ENCODE assay signal across 8 mouse cellular contexts in genomic region chr7:127273118-127273923, GRCm38 (mm10). TPM values are rescaled to one million over a fixed set of nuclear protein-coding genes. Genes with fewer than 3 reads are reported as not detected.
DNase-seq lines count a peak whose midpoint lies in the region; ATAC-seq and TF ChIP-seq lines count a peak whose summit lies in the region.

No protein-coding gene starts in this region.

- no peaks in the 10 kb centered on the region for H3K27me3 ChIP-seq in embryonic facial prominence, embryonic 13.5 days
- no peaks in the 10 kb centered on the region for H3K27me3 ChIP-seq in hindbrain, embryonic 12.5 days
- no peaks in the 10 kb centered on the region for H3K27me3 ChIP-seq in liver, postnatal 0 days (ENCODE audit: insufficient read depth, low read length)
- no peaks in the 10 kb centered on the region for H3K27me3 ChIP-seq in stomach, embryonic 14.5 days (ENCODE audit: control insufficient read depth, insufficient read depth, low read length)

- peaks cover 9% of the 10 kb centered on the region for H3K4me1 ChIP-seq in lung, adult 2 months (ENCODE audit: control insufficient read depth, insufficient read depth, low read length)
- H3K4me1 ChIP-seq in embryonic facial prominence, embryonic 13.5 days = peaks cover 14% of the 10 kb centered on the region
- H3K4me1 ChIP-seq in hindbrain, embryonic 12.5 days = peaks cover 18% of the 10 kb centered on the region
- peaks cover 18% of the 10 kb centered on the region for H3K4me1 ChIP-seq in liver, postnatal 0 days (ENCODE audit: insufficient read depth)
- H3K4me1 ChIP-seq in stomach, embryonic 14.5 days (ENCODE audit: control insufficient read depth, insufficient read depth, low read length) = peaks cover 14% of the 10 kb centered on the region

- no peak for TF ChIP-seq CTCF in lung, adult 2 months (IDR thresholded peaks at IDR 0.05; ENCODE audit: insufficient read depth, low read length)
- TF ChIP-seq CTCF in liver, postnatal 0 days (IDR thresholded peaks at IDR 0.05; ENCODE audit: low read depth) = no peak

- no peak for TF ChIP-seq POLR2A in lung, adult 2 months (IDR thresholded peaks at IDR 0.05; ENCODE audit: borderline replicate concordance, extremely low read depth, low read depth, low read length)

- TF ChIP-seq EP300 in liver, postnatal 0 days (IDR thresholded peaks at IDR 0.05; ENCODE audit: low read depth) = no peak

- DNase-seq in lung, adult 2 months = no peak
- DNase-seq in lung, adult 18-20 months = no peak
- peak; percentile 37 for DNase-seq in adrenal gland, postnatal 25 days
- DNase-seq in liver, postnatal 0 days = peak; percentile 37
- no peak for DNase-seq in frontal cortex, adult 2 months (ENCODE audit: extremely low spot score in 1 of 2, low spot score in 1 of 2)

- peak; percentile 56 for ATAC-seq in embryonic facial prominence, embryonic 13.5 days (ENCODE audit: insufficient number of reproducible peaks, insufficient read depth, low FRiP score, low TSS enrichment, low read depth)
- ATAC-seq in hindbrain, embryonic 12.5 days (ENCODE audit: low FRiP score) = peak; percentile 66
- ATAC-seq in liver, postnatal 0 days = peak; percentile 12
- ATAC-seq in stomach, embryonic 14.5 days (ENCODE audit: insufficient number of reproducible peaks, insufficient read depth, low FRiP score, low read depth) = peak; percentile 31; the same call in 1 of the 2 replicates

- H3K36me3 ChIP-seq in embryonic facial prominence, embryonic 13.5 days = peaks cover 40% of the 10 kb centered on the region
- peaks cover 18% of the 10 kb centered on the region for H3K36me3 ChIP-seq in hindbrain, embryonic 12.5 days
- peaks cover 9% of the 10 kb centered on the region for H3K36me3 ChIP-seq in liver, postnatal 0 days (replicated peaks; ENCODE audit: insufficient read depth, low read length)
- H3K36me3 ChIP-seq in stomach, embryonic 14.5 days (ENCODE audit: control insufficient read depth, insufficient read depth, low read length) = peaks cover 19% of the 10 kb centered on the region; the same call in 1 of the 2 replicates

- peak overlapping the region; percentile 75 for H3K4me2 ChIP-seq in embryonic facial prominence, embryonic 13.5 days
- peak overlapping the region; percentile 94 for H3K4me2 ChIP-seq in hindbrain, embryonic 12.5 days (replicated peaks)
- peak overlapping the region; percentile 96 for H3K4me2 ChIP-seq in liver, postnatal 0 days (ENCODE audit: low read depth, low read length)
- H3K4me2 ChIP-seq in stomach, embryonic 14.5 days (replicated peaks; ENCODE audit: low read depth, low read length) = peak overlapping the region; percentile 85

- H3K4me3 ChIP-seq in lung, adult 2 months (replicated peaks; ENCODE audit: extremely low read depth, low read depth, low read length) = peak overlapping the region; percentile 74
- H3K4me3 ChIP-seq in embryonic facial prominence, embryonic 13.5 days = peak overlapping the region; percentile 91
- peak overlapping the region; percentile 76 for H3K4me3 ChIP-seq in hindbrain, embryonic 12.5 days
- H3K4me3 ChIP-seq in liver, postnatal 0 days (ENCODE audit: low read depth, low read length) = peak overlapping the region; percentile 87
- H3K4me3 ChIP-seq in stomach, embryonic 14.5 days (ENCODE audit: low read depth, low read length) = peak overlapping the region; percentile 95

- WGBS in lung, adult 2 months = 10% methylated on average over 50 of the region's 50 CpGs
- WGBS in embryonic facial prominence, embryonic 13.5 days = 17% methylated on average over 50 of the region's 50 CpGs
- 14% methylated on average over 50 of the region's 50 CpGs for WGBS in hindbrain, embryonic 12.5 days
- WGBS in liver, postnatal 0 days (ENCODE audit: insufficient replicate concordance) = 10% methylated on average over 41 of the region's 50 CpGs
- WGBS in stomach, embryonic 14.5 days = 16% methylated on average over 50 of the region's 50 CpGs

- peak overlapping the region; percentile 81 for H3K27ac ChIP-seq in embryonic facial prominence, embryonic 13.5 days
- H3K27ac ChIP-seq in hindbrain, embryonic 12.5 days = peak overlapping the region; percentile 82
- peak overlapping the region; percentile 94 for H3K27ac ChIP-seq in liver, postnatal 0 days (ENCODE audit: low read depth)
- H3K27ac ChIP-seq in stomach, embryonic 14.5 days (ENCODE audit: low read length) = peak overlapping the region; percentile 88

- H3K9ac ChIP-seq in embryonic facial prominence, embryonic 13.5 days = peak overlapping the region; percentile 97
- peak overlapping the region; percentile 82 for H3K9ac ChIP-seq in hindbrain, embryonic 12.5 days
- peak overlapping the region; percentile 98 for H3K9ac ChIP-seq in liver, postnatal 0 days (replicated peaks)
- H3K9ac ChIP-seq in stomach, embryonic 14.5 days (replicated peaks; ENCODE audit: low read depth, low read length) = peak overlapping the region; percentile 97

- H3K9me3 ChIP-seq in embryonic facial prominence, embryonic 13.5 days = peaks cover 3% of the 10 kb centered on the region; the same call in 1 of the 2 replicates
- H3K9me3 ChIP-seq in hindbrain, embryonic 12.5 days (replicated peaks) = no peaks in the 10 kb centered on the region
- peaks cover 4% of the 10 kb centered on the region; the same call in 1 of the 2 replicates for H3K9me3 ChIP-seq in liver, postnatal 0 days (ENCODE audit: low read length)
- H3K9me3 ChIP-seq in stomach, embryonic 14.5 days (ENCODE audit: control insufficient read depth, low read depth, low read length) = 0 out of 2 replicates have a peak, but pooled peaks cover 4% of the 10 kb centered on the region

RNA-seq across cellular contexts. Expression of gene Sephs2, which starts 0.5 kb away (rescaled TPM):
- 15.4 and 16.2 TPM in 2 replicates for polyA plus RNA-seq in lung, adult 2 months (2012; rRNA removed)
- 114 and 117 TPM in 2 replicates for total RNA-seq in adrenal gland, postnatal 25 days (2021)
- 63.4 and 64.1 TPM in 2 replicates for polyA plus RNA-seq in embryonic facial prominence, embryonic 13.5 days (2015; fragmentation: Nextera tagmentation; extraction: Ambion mirVana)
- 66.5 and 69.3 TPM in 2 replicates for polyA plus RNA-seq in hindbrain, embryonic 12.5 days (2016; fragmentation: Nextera tagmentation; extraction: Ambion mirVana)
- 712 and 714 TPM in 2 replicates for polyA plus RNA-seq in liver, postnatal 0 days (2015; fragmentation: Nextera tagmentation; extraction: Ambion mirVana)
- polyA plus RNA-seq in stomach, embryonic 14.5 days (2014; fragmentation: Nextera tagmentation; extraction: Ambion mirVana) = 97.3 and 114 TPM in 2 replicates
- polyA plus RNA-seq in frontal cortex, adult 2 months (2012; rRNA removed) = 22.2 and 27.6 TPM in 2 replicates

RNA-seq across cellular contexts. Expression of gene Dctpp1, which starts 12.8 kb away (rescaled TPM):
- polyA plus RNA-seq in lung, adult 2 months (2012; rRNA removed) = 17.6 and 17.9 TPM in 2 replicates
- 39.8 and 50.7 TPM in 2 replicates for total RNA-seq in adrenal gland, postnatal 25 days (2021)
- 156 and 206 TPM in 2 replicates for polyA plus RNA-seq in embryonic facial prominence, embryonic 13.5 days (2015; fragmentation: Nextera tagmentation; extraction: Ambion mirVana)
- 123 and 147 TPM in 2 replicates for polyA plus RNA-seq in hindbrain, embryonic 12.5 days (2016; fragmentation: Nextera tagmentation; extraction: Ambion mirVana)
- 96.8 and 107 TPM in 2 replicates for polyA plus RNA-seq in liver, postnatal 0 days (2015; fragmentation: Nextera tagmentation; extraction: Ambion mirVana)
- polyA plus RNA-seq in stomach, embryonic 14.5 days (2014; fragmentation: Nextera tagmentation; extraction: Ambion mirVana) = 175 and 202 TPM in 2 replicates
- 27.9 and 30.1 TPM in 2 replicates for polyA plus RNA-seq in frontal cortex, adult 2 months (2012; rRNA removed)

RNA-seq across cellular contexts. Expression of gene Itgal, which starts 22.7 kb away (rescaled TPM):
- 28.2 and 36.9 TPM in 2 replicates for polyA plus RNA-seq in lung, adult 2 months (2012; rRNA removed)
- 0.57 and 1.0 TPM in 2 replicates for total RNA-seq in adrenal gland, postnatal 25 days (2021)
- polyA plus RNA-seq in embryonic facial prominence, embryonic 13.5 days (2015; fragmentation: Nextera tagmentation; extraction: Ambion mirVana) = 0.52 and 1.1 TPM in 2 replicates
- 0.46 and 0.52 TPM in 2 replicates for polyA plus RNA-seq in hindbrain, embryonic 12.5 days (2016; fragmentation: Nextera tagmentation; extraction: Ambion mirVana)
- 5.9 and 6.8 TPM in 2 replicates for polyA plus RNA-seq in liver, postnatal 0 days (2015; fragmentation: Nextera tagmentation; extraction: Ambion mirVana)
- 0.91 and 1.0 TPM in 2 replicates for polyA plus RNA-seq in stomach, embryonic 14.5 days (2014; fragmentation: Nextera tagmentation; extraction: Ambion mirVana)
- polyA plus RNA-seq in frontal cortex, adult 2 months (2012; rRNA removed) = 0.66 and 0.88 TPM in 2 replicates

RNA-seq across cellular contexts. Expression of gene Zfp771, which starts 29.2 kb away (rescaled TPM):
- 57.4 and 82.8 TPM in 2 replicates for polyA plus RNA-seq in lung, adult 2 months (2012; rRNA removed)
- total RNA-seq in adrenal gland, postnatal 25 days (2021) = 26.9 and 36.0 TPM in 2 replicates
- polyA plus RNA-seq in embryonic facial prominence, embryonic 13.5 days (2015; fragmentation: Nextera tagmentation; extraction: Ambion mirVana) = 78.2 and 83.9 TPM in 2 replicates
- 61.3 and 62.8 TPM in 2 replicates for polyA plus RNA-seq in hindbrain, embryonic 12.5 days (2016; fragmentation: Nextera tagmentation; extraction: Ambion mirVana)
- 15.5 and 17.8 TPM in 2 replicates for polyA plus RNA-seq in liver, postnatal 0 days (2015; fragmentation: Nextera tagmentation; extraction: Ambion mirVana)
- polyA plus RNA-seq in stomach, embryonic 14.5 days (2014; fragmentation: Nextera tagmentation; extraction: Ambion mirVana) = 54.9 and 55.2 TPM in 2 replicates
- 120 and 131 TPM in 2 replicates for polyA plus RNA-seq in frontal cortex, adult 2 months (2012; rRNA removed)

RNA-seq across cellular contexts. Expression of gene Sept1, which starts 40.4 kb away (rescaled TPM):
- 26.5 and 28.5 TPM in 2 replicates for polyA plus RNA-seq in lung, adult 2 months (2012; rRNA removed)
- 8.3 and 12.9 TPM in 2 replicates for total RNA-seq in adrenal gland, postnatal 25 days (2021)
- 26.9 and 29.6 TPM in 2 replicates for polyA plus RNA-seq in embryonic facial prominence, embryonic 13.5 days (2015; fragmentation: Nextera tagmentation; extraction: Ambion mirVana)
- 32.7 and 33.2 TPM in 2 replicates for polyA plus RNA-seq in hindbrain, embryonic 12.5 days (2016; fragmentation: Nextera tagmentation; extraction: Ambion mirVana)
- polyA plus RNA-seq in liver, postnatal 0 days (2015; fragmentation: Nextera tagmentation; extraction: Ambion mirVana) = 16.7 and 17.3 TPM in 2 replicates
- 14.9 and 16.5 TPM in 2 replicates for polyA plus RNA-seq in stomach, embryonic 14.5 days (2014; fragmentation: Nextera tagmentation; extraction: Ambion mirVana)
- polyA plus RNA-seq in frontal cortex, adult 2 months (2012; rRNA removed) = 10.2 and 13.3 TPM in 2 replicates

Comparison
In these comparisons a context has a peak if more than half of its experiments do, and no peak if none do; other contexts are left out.
1. DNase-seq: peak in adrenal gland, postnatal 25 days (single experiment) and liver, postnatal 0 days (single experiment); none in lung, adult 2 months (single experiment), lung, adult 18-20 months (0 of 2) and frontal cortex, adult 2 months (0 of 2).
2. ATAC-seq: peak in every context shown above with its lines; median percentile 66 in hindbrain, embryonic 12.5 days; 56 in embryonic facial prominence, embryonic 13.5 days; 31 in stomach, embryonic 14.5 days; 12 in liver, postnatal 0 days.
3. Peak in every context shown above with its lines, with median percentiles within 50 percentile points of each other: H3K4me3 ChIP-seq, H3K27ac ChIP-seq, H3K4me2 ChIP-seq and H3K9ac ChIP-seq.